Mouse (Mus musculus) embryonic fibroblast, embryonic 13.5 days (primary cell): Measurements from ENCODE around the gene Wdfy2.

ENCODE experiments used
- CTCF ChIP-seq: IDR thresholded peaks from 2 replicates; pipeline ENCODE4 v1.5.1; 2011; ENCODE audit warnings: mild to moderate bottlenecking, control low read depth, low read length, moderate library complexity, borderline replicate concordance; ENCODE audit not compliant: insufficient read depth
- POLR2A ChIP-seq: IDR thresholded peaks from 2 replicates; pipeline ENCODE4 v1.6.1; 2011; ENCODE audit warnings: low read depth, mild to moderate bottlenecking, control low read depth, low read length, moderate library complexity

- no peak for TF ChIP-seq POLR2A
- no peak for TF ChIP-seq CTCF
Observed at GRCm38 (mm10) chr14:62833541-62833940, 3.9 kb upstream of the Wdfy2 start.
